Mouse (Mus musculus): ENCODE data around the gene E130308A19Rik.
A peak's percentile ranks its signal among the peaks of the same experiment; 100 is the strongest.

E130308A19Rik gene

DNA sequence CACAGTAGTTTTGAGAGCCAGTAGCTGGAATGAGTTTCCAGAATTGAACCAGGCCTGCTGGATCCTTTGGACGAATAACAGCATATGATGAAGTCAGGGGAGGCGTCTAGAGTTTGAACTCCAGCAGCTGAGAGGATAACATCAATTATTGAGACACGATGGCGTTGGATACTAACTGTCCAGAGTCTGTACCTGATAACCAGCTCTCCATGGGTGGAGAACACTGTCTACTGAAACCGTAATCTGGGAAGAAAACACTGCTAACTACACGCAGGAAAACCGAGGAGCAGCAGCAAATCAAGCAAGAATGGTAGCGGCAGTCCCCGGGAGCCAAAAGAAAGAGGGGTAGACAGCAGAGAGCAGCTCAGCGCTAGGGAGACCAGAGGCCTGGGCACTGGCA, 56.9 kb downstream of the E130308A19Rik start:
- no peak for DNase-seq (ENCODE audit: low spot score)

DNA sequence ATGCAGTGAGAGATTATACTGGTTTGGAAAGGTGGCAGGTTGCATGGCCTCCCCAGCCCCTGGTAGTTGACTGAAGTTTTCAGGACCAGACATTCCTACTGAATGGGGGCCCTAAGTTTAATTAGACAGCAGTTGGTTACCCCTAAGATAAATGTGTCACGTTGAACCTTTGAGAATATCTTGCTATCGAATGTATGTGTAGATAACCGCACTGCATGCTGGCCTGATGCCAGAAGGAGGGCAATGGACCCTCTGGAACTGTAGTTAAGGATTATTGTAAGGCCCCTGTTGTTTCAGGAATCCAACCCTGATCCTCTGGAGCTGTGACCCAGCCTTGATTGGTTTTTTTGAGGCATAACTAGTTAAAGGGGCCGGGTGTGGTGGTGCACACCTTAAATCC, 58.3 kb downstream of the E130308A19Rik start:
- DNase-seq (ENCODE audit: low spot score): no peak

DNA sequence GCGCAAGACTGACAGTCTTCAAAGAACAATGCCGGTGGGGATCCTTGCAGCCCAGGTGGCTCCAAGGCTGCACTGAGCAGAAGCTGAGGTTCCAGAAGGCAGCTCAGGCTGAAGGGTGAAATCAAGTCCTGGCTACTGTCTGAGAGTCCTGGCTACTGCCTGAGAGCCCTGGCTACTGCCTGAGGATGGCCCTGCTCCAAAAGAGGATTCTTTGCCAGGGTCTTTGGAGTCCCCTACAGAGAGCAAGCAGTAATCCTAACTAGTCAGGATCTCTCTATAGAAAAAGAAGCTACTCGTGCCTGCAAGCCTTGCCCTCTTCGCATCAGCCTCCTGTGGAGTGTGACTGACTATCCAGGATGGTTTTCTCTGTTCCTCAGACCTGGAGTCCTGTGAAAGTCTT, 60.7 kb downstream of the E130308A19Rik start:
- DNase-seq (ENCODE audit: low spot score): no peak

DNA sequence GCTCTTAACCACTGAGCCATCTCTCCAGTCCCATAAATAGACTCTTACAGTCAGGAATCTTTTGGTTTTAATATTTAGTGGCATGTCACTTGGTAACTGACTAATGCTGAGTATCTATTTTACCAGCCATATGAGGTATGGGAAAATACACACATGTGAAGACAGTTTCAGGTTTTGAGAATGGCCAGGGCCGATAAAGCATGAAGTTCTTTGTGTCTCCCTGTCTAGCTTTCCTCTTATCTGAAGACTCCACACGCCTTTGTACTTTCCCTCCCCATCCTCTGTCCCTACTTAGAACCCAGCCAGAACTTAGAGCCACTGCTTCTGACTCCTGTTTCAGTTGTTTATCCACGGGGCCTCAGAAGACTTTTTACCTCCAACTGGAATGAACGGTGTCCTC, 63.0 kb downstream of the E130308A19Rik start:
- no peak for DNase-seq (ENCODE audit: low spot score)

DNA sequence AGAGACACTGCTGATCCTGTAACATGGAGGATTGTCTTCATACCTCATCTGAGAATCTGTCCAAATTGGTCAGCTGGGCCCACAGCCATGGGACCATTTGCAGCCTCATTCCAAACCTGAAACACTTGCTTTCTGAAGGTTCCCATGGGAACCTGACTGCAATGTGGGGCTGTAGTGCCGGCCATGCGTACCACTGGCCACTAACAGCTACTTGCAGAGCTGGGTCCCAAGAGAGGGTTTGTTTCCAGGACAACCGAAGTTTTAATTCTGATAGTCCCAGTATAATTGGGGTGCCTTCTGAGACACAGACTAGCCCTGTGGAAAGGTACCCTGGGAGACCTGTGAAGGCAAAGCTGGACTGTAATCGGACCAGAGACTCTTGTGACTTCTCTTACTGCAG, 64.1 kb downstream of the E130308A19Rik start:
- no peak for DNase-seq (ENCODE audit: low spot score)

DNA sequence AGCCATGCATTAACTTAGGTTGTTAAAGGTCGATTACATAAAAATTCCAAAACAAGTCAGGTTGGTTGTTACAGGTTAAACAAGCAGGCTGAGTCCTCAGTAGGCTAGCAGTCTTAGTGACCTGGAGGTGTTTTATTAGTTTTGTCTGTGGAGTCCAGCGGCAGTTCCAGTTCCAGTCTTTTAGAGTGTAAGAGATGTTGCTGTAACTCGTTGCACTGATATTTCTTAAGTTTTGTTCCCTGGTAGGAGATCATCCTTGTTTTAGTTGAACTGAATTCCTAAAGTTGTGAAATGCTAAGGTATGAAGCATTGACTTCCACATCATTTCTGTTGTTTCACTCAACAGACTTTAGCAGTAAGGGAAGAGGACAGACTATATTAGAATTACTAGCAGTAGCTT, 70.8 kb downstream of the E130308A19Rik start:
- no peak for DNase-seq (ENCODE audit: low spot score)

DNA sequence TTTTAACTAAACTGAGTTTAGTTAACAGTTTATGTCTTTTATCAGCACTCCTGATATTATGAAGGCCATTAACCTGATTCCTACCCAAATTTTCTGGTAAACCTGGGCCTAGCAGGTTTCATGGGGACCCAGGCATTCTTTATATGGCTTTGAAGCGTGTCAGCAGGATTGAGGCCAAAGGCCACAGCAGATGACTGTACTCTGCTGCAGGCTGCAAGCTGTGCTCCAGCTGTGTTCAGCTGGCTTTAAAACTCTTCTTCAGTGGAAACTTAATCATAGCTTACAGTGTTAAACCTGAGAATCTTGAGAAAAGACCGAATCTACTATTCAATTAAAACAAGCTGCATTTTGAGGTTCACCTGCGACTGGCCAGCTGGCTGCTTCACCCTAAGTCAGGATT, 71.9 kb downstream of the E130308A19Rik start:
- no peak for DNase-seq (ENCODE audit: low spot score)

DNA sequence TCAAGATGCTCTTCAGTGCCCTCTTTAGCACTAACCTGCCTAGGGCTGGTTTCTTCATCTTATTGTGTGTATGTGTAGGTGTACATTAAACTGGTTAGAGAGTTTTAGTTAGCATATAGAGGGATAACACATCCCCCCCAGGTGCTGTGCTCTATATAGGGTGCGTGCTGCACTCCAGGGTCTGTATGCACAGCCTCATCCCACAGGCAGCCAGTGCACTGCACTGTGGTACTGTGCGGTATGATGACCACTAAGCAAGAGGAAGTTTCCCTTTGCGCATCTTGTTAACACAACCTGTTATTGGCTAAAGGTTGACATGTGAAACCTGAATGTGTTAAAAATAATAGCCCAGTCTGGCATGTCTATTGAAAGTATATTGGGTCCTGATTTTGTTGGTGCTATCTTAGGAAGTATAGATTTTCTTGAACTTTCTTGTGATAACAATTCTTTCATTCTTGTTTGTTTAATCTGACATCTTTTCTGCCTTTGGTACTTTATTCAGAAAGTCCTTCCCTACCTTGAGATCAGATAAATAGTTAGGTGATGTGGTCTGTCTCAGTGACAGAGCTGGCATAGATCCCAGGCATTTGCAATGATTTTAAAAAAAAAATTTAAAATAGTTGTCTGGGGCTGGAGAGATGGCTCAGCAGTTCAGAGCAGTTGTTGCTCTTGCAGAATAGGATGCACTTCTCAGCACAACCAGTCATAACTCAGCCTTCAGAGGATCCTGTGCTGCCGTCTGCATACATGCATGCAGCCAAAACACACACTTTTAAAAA, 73.2 kb downstream of the E130308A19Rik start:
- no peak for DNase-seq (ENCODE audit: low spot score)

DNA sequence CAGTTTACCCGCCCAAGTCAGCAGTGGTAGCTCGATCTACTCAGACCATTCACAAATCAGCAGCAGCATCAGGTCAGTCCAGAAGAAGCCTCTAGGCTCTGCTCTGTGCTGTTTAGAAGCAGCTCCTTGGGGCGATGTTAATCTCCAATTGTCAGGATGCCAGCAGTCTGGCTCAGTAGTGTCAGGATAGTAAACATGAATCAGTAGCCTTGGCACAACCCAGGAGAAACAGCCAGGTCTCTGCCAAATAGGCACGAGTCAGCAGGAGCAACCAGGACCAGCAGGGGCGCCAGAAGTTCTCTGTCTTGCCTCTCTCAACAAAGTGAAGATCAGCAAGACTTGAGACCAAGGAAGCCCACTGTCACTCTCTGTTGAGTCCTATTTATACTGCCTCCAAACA, 83.3 kb downstream of the E130308A19Rik start:
- DNase-seq (ENCODE audit: low spot score): no peak

DNA sequence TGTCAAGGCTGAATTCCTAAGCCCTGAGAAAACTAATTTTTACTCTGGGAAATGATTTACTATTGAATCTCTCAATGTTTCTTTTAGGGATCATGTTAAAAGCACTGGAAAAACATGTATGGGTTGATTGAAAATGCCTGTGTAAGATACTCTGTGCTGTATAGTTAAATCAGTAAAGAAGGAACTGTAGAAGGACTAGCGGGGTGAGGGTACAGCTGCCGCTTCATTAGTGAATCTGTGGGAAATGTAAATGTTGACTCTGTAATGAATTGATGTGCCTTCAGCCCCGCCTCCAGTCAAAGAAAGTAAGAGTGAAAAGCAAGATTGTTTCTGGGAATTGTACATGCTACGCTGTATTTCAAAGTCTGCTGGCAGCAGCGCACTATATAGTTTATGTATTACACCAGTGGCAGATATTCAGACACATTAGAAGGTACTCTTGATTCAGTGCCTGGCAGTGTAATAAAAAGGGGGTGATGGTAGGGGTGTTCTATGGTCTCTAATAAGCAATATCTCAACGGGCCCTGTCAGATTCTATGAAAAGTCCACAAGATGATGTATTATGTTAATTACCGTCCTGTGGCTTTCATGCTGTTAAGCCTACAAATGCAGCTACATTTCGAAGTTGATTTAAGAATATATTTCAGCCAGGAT, 84.9 kb downstream of the E130308A19Rik start:
- DNase-seq (ENCODE audit: low spot score): no peak

DNA sequence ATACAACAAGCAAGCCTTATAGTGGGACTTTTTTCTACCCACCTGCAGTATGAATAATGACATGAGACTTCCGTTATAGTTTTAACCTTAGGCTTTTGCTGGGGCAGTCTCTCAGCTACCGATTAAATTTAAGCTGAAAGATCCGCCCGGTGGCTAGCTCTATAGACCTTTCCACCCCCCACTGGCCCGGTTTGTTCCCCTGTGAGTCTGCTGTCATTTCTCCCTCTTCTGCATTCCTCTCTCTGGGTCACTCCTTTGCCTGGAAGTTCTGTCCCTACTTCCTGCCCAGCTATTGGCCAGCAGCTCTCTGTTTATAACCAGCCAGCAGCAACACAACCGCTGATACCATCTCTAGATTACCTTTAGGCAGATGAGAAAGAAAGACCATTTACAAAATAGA, 86.4 kb downstream of the E130308A19Rik start:
- DNase-seq (ENCODE audit: low spot score): no peak

DNA sequence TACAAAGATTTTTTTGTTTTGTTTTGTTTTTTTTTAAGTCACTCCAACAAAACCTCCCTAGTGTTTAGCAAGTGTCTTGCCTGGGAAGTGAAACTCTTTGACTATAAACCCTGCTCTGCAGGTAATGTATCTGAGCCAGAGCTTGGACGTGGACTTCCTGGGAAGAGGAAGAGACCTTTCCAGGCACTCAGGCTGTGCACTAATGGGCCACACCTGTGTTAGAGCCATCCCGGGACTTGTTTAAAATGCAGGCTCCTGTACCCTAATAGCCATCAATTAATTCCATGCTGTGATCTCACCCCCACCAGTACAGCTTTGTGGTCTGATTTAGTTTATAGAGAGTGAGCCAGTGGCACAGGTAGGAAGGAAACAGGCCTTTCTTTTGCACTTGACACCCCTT, 86.9 kb downstream of the E130308A19Rik start:
- no peak for DNase-seq (ENCODE audit: low spot score)

DNA sequence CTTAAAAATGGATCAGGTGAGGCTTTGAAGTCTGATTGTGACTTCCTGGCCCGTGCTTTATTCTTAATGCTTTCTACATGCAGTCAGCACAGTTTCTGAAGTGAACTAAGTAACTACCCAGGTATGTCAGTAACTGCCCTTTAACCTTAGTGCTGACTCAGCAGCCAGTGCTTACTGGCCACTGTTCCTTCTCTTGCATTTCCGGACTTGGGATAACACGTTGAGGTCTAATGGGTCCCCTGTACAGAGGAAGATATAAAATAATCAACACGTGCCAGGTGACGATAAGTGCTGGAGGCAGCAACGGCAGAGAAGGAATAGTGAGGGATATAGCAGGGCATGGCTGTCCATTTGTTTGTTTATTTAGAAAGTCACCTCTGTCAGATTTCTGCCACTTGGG, 88.5 kb downstream of the E130308A19Rik start:
- DNase-seq (ENCODE audit: low spot score): peak; percentile 32

DNA sequence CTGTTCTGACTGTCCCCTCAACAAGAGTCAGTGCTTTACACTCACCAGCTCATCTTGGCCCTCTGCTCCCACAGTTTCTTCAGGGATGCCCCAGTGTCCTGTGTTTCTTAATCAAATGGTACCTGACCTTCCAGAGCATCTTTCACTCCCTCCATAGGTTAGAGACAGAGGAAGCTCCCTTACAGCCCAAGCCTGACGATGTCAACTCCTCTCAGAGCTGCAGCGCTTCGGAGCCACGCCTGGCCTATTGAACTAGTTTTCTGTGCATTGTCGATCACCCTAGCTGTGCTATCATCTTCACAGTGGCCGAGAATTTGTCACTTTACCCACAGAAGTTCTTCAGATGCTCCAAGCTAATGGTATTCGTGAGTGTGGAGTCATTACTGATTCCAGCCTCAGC, 88.9 kb downstream of the E130308A19Rik start:
- DNase-seq (ENCODE audit: low spot score): no peak

DNA sequence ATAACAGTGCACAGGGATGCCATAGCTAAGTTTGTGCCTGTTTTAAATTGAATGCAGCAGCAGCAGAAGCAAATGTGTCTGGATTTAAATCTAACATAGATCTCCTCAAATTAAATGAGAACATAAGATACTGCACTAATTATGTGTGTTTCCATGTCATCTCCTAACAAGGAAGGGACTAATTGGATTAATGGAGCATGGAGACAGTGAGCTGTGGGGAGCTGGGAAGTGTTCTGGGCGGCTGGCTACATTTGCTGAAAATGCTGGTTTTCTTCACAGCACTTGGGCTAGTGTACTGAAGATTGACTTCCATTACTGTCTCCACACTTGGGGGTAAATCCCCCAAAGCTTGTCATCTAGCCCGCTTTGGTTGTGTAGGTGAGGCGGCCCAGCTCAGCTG, 89.5 kb downstream of the E130308A19Rik start:
- DNase-seq (ENCODE audit: low spot score): no peak

DNA sequence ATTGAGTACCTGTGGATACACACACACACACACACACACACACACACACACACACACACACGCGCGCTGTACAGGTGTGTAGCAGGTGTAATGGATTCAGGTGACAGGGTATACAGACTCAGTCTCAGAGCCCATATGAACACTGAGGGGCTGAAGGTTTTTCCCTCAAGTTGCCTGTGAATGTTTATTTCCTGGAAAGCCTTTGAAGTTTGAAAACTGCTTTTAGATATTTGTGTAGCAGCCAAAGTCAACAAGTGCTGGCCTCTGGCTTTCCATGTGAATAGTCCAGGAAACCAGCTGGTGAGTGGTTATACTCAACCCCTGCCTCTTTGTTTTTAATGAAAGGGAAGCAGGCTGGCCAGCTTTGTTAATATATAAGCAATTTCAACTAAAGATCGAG, 91.3 kb downstream of the E130308A19Rik start:
- DNase-seq (ENCODE audit: low spot score): peak; percentile 69

DNA sequence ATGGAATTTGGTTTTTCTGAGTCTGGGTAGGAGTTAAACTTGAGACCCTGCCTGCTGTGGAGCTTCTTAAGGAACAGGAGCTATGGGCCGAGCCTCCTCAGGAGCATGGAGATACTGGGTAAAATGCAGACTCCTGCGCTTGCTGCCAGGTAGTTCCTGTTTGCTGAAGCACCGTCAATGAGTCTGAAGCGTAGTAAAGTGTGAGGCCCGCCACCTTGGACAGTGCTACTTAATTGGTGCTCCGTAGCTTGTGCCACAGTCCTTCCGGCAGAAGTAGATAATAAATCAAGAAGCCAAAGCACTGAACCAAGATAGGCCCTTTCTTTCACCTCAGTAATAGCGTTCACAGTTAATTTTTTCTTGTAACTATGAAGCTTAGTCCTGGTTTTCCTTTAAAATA, 92.5 kb downstream of the E130308A19Rik start:
- DNase-seq (ENCODE audit: low spot score): no peak

DNA sequence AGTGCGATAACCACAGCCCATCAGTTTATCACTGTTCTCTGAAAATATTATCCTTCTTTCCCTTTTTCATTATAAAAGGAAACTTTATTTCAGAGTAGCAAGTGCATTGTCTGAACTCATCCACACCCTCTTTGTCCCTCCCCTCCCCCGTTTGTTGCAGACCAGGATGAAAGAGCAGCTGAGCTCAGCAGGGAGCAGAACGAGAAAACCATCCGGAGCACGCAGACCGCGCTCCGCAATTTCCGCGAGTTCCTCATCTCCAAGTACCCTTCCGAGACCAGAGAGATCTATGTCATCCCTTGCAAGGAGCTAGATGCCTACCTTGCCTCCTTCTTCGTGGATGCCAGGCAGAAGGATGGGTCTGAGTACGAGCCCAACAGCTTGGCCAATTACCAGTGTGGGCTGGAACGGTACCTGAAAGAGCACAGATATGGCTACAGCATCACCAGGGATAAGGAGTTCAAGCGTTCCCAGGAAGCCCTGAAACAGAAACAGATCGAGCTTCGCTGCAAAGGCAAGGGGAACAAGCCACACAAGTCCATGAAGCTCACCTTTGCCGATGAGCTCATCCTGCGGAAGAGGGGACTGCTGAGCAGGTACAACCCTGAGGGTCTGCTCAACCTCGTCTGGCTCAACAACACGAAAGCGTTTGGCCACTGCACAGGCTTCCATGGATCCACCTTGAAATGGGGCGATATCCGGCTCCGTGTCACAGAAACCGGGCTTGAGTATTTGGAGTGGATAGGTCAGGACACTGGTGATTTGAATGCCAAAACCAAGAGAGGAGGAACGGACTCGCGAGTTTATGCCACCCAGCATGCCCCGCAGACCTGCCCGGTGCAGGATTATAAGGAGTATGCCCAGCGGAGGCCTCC, 93.7 kb downstream of the E130308A19Rik start:
- DNase-seq (ENCODE audit: low spot score): no peak

DNA sequence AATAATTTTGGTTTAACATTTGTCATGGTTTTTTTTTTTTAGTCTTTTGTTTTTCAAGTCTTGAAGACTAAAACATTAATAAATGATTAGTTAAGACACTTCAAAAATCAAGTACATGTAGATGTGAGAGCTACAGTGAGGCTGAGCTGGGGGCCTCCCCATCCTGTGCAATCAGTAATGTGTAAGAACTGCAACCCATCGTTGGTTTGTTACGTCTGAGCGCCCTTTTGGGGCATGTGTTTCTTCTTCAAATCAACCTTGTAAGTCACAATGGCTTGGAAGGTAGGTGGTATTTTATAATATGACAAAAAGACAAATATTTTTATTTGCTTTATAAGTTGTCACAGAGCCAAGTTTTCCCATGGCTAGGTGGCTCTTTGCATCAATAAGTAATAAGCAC, 95.8 kb downstream of the E130308A19Rik start:
- DNase-seq (ENCODE audit: low spot score): no peak

DNA sequence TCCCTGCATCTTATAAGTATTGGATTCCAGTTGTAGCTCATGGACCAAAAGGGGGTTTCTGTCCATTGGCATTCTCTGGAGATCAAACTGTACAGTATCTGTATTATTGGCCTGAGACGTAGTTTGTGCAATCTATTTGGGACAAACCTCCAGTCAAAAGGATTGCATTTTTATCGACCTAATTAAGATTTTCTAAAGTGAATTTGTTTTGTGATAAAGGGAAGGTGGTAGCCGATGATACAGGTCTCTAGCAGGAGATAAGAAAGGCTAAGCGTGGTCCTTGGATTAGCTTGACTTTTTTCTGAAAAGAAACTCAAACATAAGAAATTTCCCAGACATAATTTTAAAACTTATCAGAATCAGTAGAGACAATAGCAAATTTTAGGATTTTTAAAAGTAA, 99.6 kb downstream of the E130308A19Rik start:
- DNase-seq (ENCODE audit: low spot score): no peak

DNA sequence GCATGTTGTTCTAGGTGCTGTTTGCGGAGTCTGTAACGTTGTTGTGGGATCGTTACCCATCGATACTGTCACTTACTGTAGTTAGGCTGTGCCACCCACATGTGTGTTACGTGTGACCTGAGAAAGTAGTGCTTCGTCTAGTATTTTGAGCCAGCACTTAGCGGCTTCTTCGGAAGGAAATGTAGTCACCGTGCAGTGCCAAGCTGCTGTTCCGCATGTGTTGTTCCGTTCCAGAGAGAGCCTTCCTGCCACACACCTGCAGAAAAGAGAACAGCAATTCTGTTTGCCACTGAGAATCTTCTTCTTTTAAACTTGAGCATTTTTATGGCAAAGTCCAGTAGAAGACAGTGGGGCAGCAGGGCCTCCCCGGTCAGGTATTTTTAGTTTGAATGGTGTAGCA, 100.5 kb downstream of the E130308A19Rik start:
- no peak for DNase-seq (ENCODE audit: low spot score)

DNA sequence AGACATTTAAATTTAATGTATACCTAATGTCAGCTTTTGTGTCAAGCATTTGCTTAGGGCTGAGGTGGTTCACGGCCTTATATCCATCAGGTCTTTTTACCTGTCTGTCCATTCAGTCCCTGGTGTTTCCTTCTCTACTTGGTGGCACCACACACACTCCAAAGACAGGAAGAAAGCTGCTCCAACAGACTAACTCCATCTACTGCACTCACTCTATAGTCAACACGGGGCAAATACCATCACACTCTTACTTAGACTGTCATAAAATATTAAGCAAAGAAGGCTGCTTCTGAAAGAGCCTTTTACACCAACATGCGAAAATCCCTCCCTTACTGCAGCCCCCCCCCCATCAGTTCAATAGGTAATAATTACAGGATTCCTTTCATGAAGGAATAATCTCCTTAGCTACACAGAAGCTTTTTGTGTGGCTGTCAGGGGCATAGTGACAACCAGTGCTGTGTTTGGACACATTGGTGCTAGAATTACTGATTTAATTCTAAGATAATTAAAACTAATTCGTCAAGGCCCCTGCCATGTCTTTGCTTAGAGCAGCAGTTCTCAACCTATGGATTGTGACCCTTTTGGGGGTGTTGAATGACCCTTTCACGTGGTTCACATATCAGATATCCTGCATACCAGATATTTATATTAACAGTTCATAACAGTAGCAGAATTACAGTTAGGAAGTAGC, 101.3 kb downstream of the E130308A19Rik start:
- DNase-seq (ENCODE audit: low spot score): no peak
